Mouse (Mus musculus) macrophage (primary cell): ENCODE data around the gene Magi2. TPM values are rescaled to one million over a fixed set of nuclear protein-coding genes. Genes with fewer than 3 reads are reported as not detected.

Source experiments
- H3K27ac ChIP-seq: fragments of 350-480 bp; formaldehyde crosslinking; 2 replicates; pipeline ENCODE4 v1.9.0; 2021
- H3K36me3 ChIP-seq: fragments of 350-480 bp; formaldehyde crosslinking; 2 replicates; pipeline ENCODE4 v1.9.0; 2021; ENCODE audit errors: inconsistent target
- H3K4me3 ChIP-seq: fragments of 350-480 bp; formaldehyde crosslinking; 2 replicates; pipeline ENCODE4 v1.9.0; 2021; ENCODE audit errors: inconsistent target
- H3K79me2 ChIP-seq: fragments of 350-480 bp; formaldehyde crosslinking; 2 replicates; pipeline ENCODE4 v1.9.0; 2021; ENCODE audit errors: inconsistent target
- WGBS: methylation state at CpG from one replicate; pipeline ENCODE4 v1.1.7; 2026; ENCODE audit warnings: inconsistent platforms; ENCODE audit not compliant: missing documents; 5-methylcytosine and 5-hydroxymethylcytosine counted together
- polyA plus RNA-seq: library from polyadenylated mRNA; stranded (reverse); fragments of 250-400 nt; gene quantifications from 3 replicates; pipeline ENCODE4 v1.2.4, GENCODE M21; 2018; ENCODE audit warnings: inconsistent platforms

Gene Magi2
- polyA plus RNA-seq, 1 experiment from 2014 or later = 0.43 TPM

- Histone ChIP-seq H3K27ac (no peak overlapping the region), H3K79me2 (no peaks in the 10 kb centered on the region), H3K4me3 (no peak overlapping the region), H3K36me3 (no peaks in the 10 kb centered on the region)
- WGBS = 73% methylated on average over 2 of the region's 2 CpGs
Observed at GRCm38 (mm10) chr5:20559378-20559777, 1332.5 kb downstream of the Magi2 start.

- no peaks in the 10 kb centered on the region for H3K36me3 ChIP-seq
- WGBS = 88% methylated on average over 4 of the region's 4 CpGs
- no peaks in the 10 kb centered on the region for H3K79me2 ChIP-seq
- no peak overlapping the region for H3K4me3 ChIP-seq
- no peak overlapping the region for H3K27ac ChIP-seq
Observed at GRCm38 (mm10) chr5:20559821-20560220, 1333.0 kb downstream of the Magi2 start.

GRCm38 (mm10) chr5:20568421-20568820 is 1341.6 kb downstream of the Magi2 start:
- WGBS = 89% methylated on average over 6 of the region's 6 CpGs
- no peak overlapping the region for H3K4me3 ChIP-seq
- no peaks in the 10 kb centered on the region for H3K36me3 ChIP-seq
- H3K27ac ChIP-seq = no peak overlapping the region
- H3K79me2 ChIP-seq = no peaks in the 10 kb centered on the region

GRCm38 (mm10) chr5:20568966-20569365 is 1342.1 kb downstream of the Magi2 start:
- no peak overlapping the region for H3K4me3 ChIP-seq
- H3K27ac ChIP-seq = no peak overlapping the region
- WGBS = 95% methylated on average over 5 of the region's 7 CpGs
- H3K36me3 ChIP-seq = no peaks in the 10 kb centered on the region
- no peaks in the 10 kb centered on the region for H3K79me2 ChIP-seq

GRCm38 (mm10) chr5:20574816-20575215 is 1348.0 kb downstream of the Magi2 start:
- Histone ChIP-seq H3K4me3 (no peak overlapping the region), H3K79me2 (no peaks in the 10 kb centered on the region), H3K36me3 (no peaks in the 10 kb centered on the region), H3K27ac (no peak overlapping the region)
- 65% methylated on average over 2 of the region's 2 CpGs for WGBS

- Histone ChIP-seq H3K27ac (no peak overlapping the region), H3K79me2 (no peaks in the 10 kb centered on the region), H3K36me3 (no peaks in the 10 kb centered on the region), H3K4me3 (no peak overlapping the region)
- WGBS = 85% methylated on average over 3 of the region's 3 CpGs
Observed at GRCm38 (mm10) chr5:20575798-20576197, 1349.0 kb downstream of the Magi2 start.

- Histone ChIP-seq H3K27ac (no peak overlapping the region), H3K36me3 (no peaks in the 10 kb centered on the region), H3K79me2 (no peaks in the 10 kb centered on the region), H3K4me3 (no peak overlapping the region)
Observed at GRCm38 (mm10) chr5:20576266-20576665, 1349.4 kb downstream of the Magi2 start.

- Histone ChIP-seq H3K27ac (no peak overlapping the region), H3K4me3 (no peak overlapping the region), H3K79me2 (no peaks in the 10 kb centered on the region), H3K36me3 (no peaks in the 10 kb centered on the region)
- 83% methylated on average over 3 of the region's 3 CpGs for WGBS
Observed at GRCm38 (mm10) chr5:20578666-20579065, 1351.8 kb downstream of the Magi2 start.

- WGBS = 95% methylated on average over 4 of the region's 4 CpGs
- Histone ChIP-seq H3K27ac (no peak overlapping the region), H3K36me3 (no peaks in the 10 kb centered on the region), H3K4me3 (no peak overlapping the region), H3K79me2 (no peaks in the 10 kb centered on the region)
Observed at GRCm38 (mm10) chr5:20580619-20581018, 1353.8 kb downstream of the Magi2 start.

- WGBS = 86% methylated on average over 10 of the region's 10 CpGs
- H3K4me3 ChIP-seq = no peak overlapping the region
- no peaks in the 10 kb centered on the region for H3K79me2 ChIP-seq
- H3K27ac ChIP-seq = no peak overlapping the region
- H3K36me3 ChIP-seq = no peaks in the 10 kb centered on the region
Observed at GRCm38 (mm10) chr5:20582995-20583435, 1356.2 kb downstream of the Magi2 start.

GRCm38 (mm10) chr5:20583639-20584038 is 1356.8 kb downstream of the Magi2 start:
- 81% methylated on average over 3 of the region's 3 CpGs for WGBS

GRCm38 (mm10) chr5:20584769-20585168 is 1357.9 kb downstream of the Magi2 start:
- H3K27ac ChIP-seq = no peak overlapping the region
- no peaks in the 10 kb centered on the region for H3K36me3 ChIP-seq
- H3K79me2 ChIP-seq = no peaks in the 10 kb centered on the region
- 92% methylated on average over 3 of the region's 3 CpGs for WGBS
- no peak overlapping the region for H3K4me3 ChIP-seq

More at GRCm38 (mm10) chr5:20583639-20584038, 1356.8 kb downstream of the Magi2 start:
- no peaks in the 10 kb centered on the region for H3K36me3 ChIP-seq
- no peaks in the 10 kb centered on the region for H3K79me2 ChIP-seq
- no peak overlapping the region for H3K4me3 ChIP-seq
- no peak overlapping the region for H3K27ac ChIP-seq

GRCm38 (mm10) chr5:20589731-20590130 is 1362.9 kb downstream of the Magi2 start:
- 90% methylated on average over 3 of the region's 3 CpGs for WGBS
- H3K27ac ChIP-seq = no peak overlapping the region
- no peak overlapping the region for H3K4me3 ChIP-seq
- no peaks in the 10 kb centered on the region for H3K79me2 ChIP-seq
- H3K36me3 ChIP-seq = no peaks in the 10 kb centered on the region

GRCm38 (mm10) chr5:20598196-20598595 is 1371.4 kb downstream of the Magi2 start:
- no peak overlapping the region for H3K27ac ChIP-seq
- 100% methylated on average over 3 of the region's 3 CpGs for WGBS
- H3K36me3 ChIP-seq = no peaks in the 10 kb centered on the region
- no peaks in the 10 kb centered on the region for H3K79me2 ChIP-seq
- H3K4me3 ChIP-seq = no peak overlapping the region

- H3K36me3 ChIP-seq = no peaks in the 10 kb centered on the region
- WGBS = 74% methylated on average over 7 of the region's 7 CpGs
- no peak overlapping the region for H3K27ac ChIP-seq
- no peaks in the 10 kb centered on the region for H3K79me2 ChIP-seq
- no peak overlapping the region for H3K4me3 ChIP-seq
Observed at GRCm38 (mm10) chr5:20603756-20604469, 1377.1 kb downstream of the Magi2 start.

- WGBS = 89% methylated on average over 5 of the region's 5 CpGs
- H3K36me3 ChIP-seq = no peaks in the 10 kb centered on the region
- H3K79me2 ChIP-seq = no peaks in the 10 kb centered on the region
- H3K27ac ChIP-seq = no peak overlapping the region
- no peak overlapping the region for H3K4me3 ChIP-seq
Observed at GRCm38 (mm10) chr5:20606497-20606896, 1379.7 kb downstream of the Magi2 start.
